In genomic region chr7:6388971-6389370, GRCm38 (mm10) we compare ENCODE assay signal across 40 mouse cellular contexts. TPM values are rescaled to one million over a fixed set of nuclear protein-coding genes. Genes with fewer than 3 reads are reported as not detected.
"Had no signal": no experiment of that assay in that cellular context is flagged by ENCODE, and none has a peak within 500 bp of the region (broad histone marks: within the 10 kb centered on the region; RNA-seq: fewer than 3 reads in every experiment).

No protein-coding gene starts in this region.

- DNase-seq: left cerebral cortex, postnatal 4 days; liver; liver, embryonic 13.5 days; liver, postnatal 0 days; lung, adult 18-20 months; lung, adult 2 months; lung, embryonic 14.5 days; lung, postnatal 10 days; lung, postnatal 14 days; lung, postnatal 36 days; lung, postnatal 4 days; midbrain, embryonic 14.5 days had no signal

- ATAC-seq: liver, embryonic 12.5 days; liver, postnatal 0 days; lung, postnatal 0 days; midbrain, embryonic 13.5 days; midbrain, embryonic 15.5 days; midbrain, embryonic 16.5 days had no signal

- H3K9me3 ChIP-seq: limb, embryonic 12.5 days; limb, embryonic 13.5 days; limb, embryonic 15.5 days; liver, embryonic 12.5 days; liver, embryonic 13.5 days; liver, embryonic 15.5 days; lung, embryonic 15.5 days; midbrain, embryonic 12.5 days; midbrain, embryonic 13.5 days; midbrain, embryonic 15.5 days; neural tube, embryonic 12.5 days had no signal

- H3K9ac ChIP-seq: limb, embryonic 12.5 days; limb, embryonic 13.5 days; limb, embryonic 15.5 days; liver, embryonic 12.5 days; liver, embryonic 13.5 days; liver, embryonic 14.5 days; liver, embryonic 15.5 days; liver, postnatal 0 days; lung, embryonic 14.5 days; lung, embryonic 15.5 days; midbrain, embryonic 12.5 days; midbrain, embryonic 13.5 days; midbrain, embryonic 15.5 days; neural tube, embryonic 12.5 days had no signal

- H3K4me1 ChIP-seq: limb, embryonic 15.5 days; neural tube, embryonic 12.5 days had no signal

- H3K4me3 ChIP-seq: left cerebral cortex, adult 2 months; limb, embryonic 12.5 days; limb, embryonic 13.5 days; limb, embryonic 15.5 days; liver, embryonic 12.5 days; liver, embryonic 13.5 days; liver, embryonic 15.5 days; lung, embryonic 15.5 days; megakaryocyte, embryonic 14.5 days; midbrain, embryonic 10.5 days; midbrain, embryonic 12.5 days; midbrain, embryonic 13.5 days; midbrain, embryonic 15.5 days; myocyte; neural tube, embryonic 12.5 days had no signal

- H3K27me3 ChIP-seq: limb, embryonic 12.5 days; limb, embryonic 13.5 days; limb, embryonic 15.5 days; liver, embryonic 12.5 days; liver, embryonic 13.5 days; liver, embryonic 15.5 days; lung, embryonic 15.5 days; megakaryocyte, embryonic 14.5 days; midbrain, embryonic 12.5 days; midbrain, embryonic 13.5 days; midbrain, embryonic 15.5 days; neural tube, embryonic 12.5 days had no signal

- H3K27ac ChIP-seq: left cerebral cortex, adult 2 months; limb, embryonic 12.5 days; limb, embryonic 13.5 days; limb, embryonic 15.5 days; liver, embryonic 12.5 days; liver, embryonic 13.5 days; liver, embryonic 14.5 days; liver, embryonic 15.5 days; lung, embryonic 15.5 days; macrophage; midbrain, embryonic 10.5 days; midbrain, embryonic 12.5 days; midbrain, embryonic 13.5 days; midbrain, embryonic 15.5 days; neural tube, embryonic 12.5 days had no signal

- H3K4me2 ChIP-seq: limb, embryonic 12.5 days; limb, embryonic 13.5 days; limb, embryonic 15.5 days; liver, embryonic 11.5 days; liver, embryonic 12.5 days; liver, embryonic 13.5 days; liver, embryonic 15.5 days; lung, embryonic 14.5 days; lung, embryonic 15.5 days; midbrain, embryonic 11.5 days; midbrain, embryonic 12.5 days; midbrain, embryonic 13.5 days; midbrain, embryonic 15.5 days; neural tube, embryonic 12.5 days had no signal

RNA-seq across cellular contexts. Expression of gene Smim17, which starts 9.5 kb away (rescaled TPM):
- total RNA-seq: liver, adult 2 months; megakaryocyte, adult 5-6 weeks; megakaryocyte-erythroid progenitor cell, adult 5-6 weeks; monocyte, adult 5-6 weeks had no signal
- polyA plus RNA-seq: liver, adult 2 months; liver, embryonic 12.5 days; liver, embryonic 13.5 days; liver, embryonic 15.5 days; liver, embryonic 16.5 days; liver, postnatal 0 days; lung, adult 2 months; lung, embryonic 15.5 days; lung, postnatal 0 days; macrophage; myocyte had no signal

RNA-seq across cellular contexts. Expression of gene Gm20715, which starts 21.1 kb away (rescaled TPM):
- total RNA-seq: liver, adult 2 months; megakaryocyte, adult 5-6 weeks; megakaryocyte-erythroid progenitor cell, adult 5-6 weeks; monocyte, adult 5-6 weeks had no signal
- polyA plus RNA-seq: limb, embryonic 12.5 days; limb, embryonic 13.5 days; limb, embryonic 15.5 days; liver, adult 2 months; liver, embryonic 11.5 days; liver, embryonic 12.5 days; liver, embryonic 13.5 days; liver, embryonic 14.5 days; liver, embryonic 15.5 days; liver, embryonic 16.5 days; liver, postnatal 0 days; lung, adult 2 months; lung, embryonic 14.5 days; lung, embryonic 16.5 days; lung, postnatal 0 days; macrophage; midbrain, embryonic 10.5 days; midbrain, embryonic 11.5 days; midbrain, embryonic 12.5 days; midbrain, embryonic 14.5 days; midbrain, postnatal 0 days; myocyte; neural tube, embryonic 11.5 days; neural tube, embryonic 12.5 days had no signal

RNA-seq across cellular contexts. Expression of gene Gm3854, which starts 45.4 kb away (rescaled TPM):
- total RNA-seq: monocyte, adult 5-6 weeks had no signal
- polyA plus RNA-seq: liver, adult 2 months; macrophage had no signal
